Mouse (Mus musculus) kidney, adult 9 months (tissue): Measurements from ENCODE around the gene Zscan4f.
"Not testable (repeated sequence)": the region's sequence is repeated elsewhere in the genome, so short reads cannot be mapped to it uniquely, and the experiment has no call there.

Experiments
- DNase-seq: peaks from one replicate; pipeline ENCODE4 v3.0.0; 2022

Gene Zscan4f

DNA sequence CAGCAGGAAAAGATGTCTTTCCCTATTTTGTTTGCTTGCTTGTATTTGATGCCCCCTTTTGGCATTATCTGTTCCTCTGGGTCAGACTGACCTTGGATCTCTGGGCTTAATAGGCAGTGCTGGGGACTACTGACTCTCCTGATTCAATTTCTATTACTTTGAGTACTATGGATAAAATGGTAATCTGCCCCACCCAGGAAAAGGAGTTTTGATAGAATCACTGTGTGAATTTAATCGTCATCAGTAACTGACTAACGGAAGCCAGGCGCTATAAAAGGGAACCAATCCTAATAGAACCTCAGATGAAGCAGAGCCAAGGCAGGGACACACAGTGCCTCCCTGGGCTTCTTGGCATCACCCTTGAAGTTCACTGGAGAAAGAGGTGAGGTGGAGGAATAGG, at the start of gene Zscan4f:
Gene Zscan4f (plus strand): TSS at position 301 of the 400 bp plus-strand sequence.
- not testable (repeated sequence) for DNase-seq

DNA sequence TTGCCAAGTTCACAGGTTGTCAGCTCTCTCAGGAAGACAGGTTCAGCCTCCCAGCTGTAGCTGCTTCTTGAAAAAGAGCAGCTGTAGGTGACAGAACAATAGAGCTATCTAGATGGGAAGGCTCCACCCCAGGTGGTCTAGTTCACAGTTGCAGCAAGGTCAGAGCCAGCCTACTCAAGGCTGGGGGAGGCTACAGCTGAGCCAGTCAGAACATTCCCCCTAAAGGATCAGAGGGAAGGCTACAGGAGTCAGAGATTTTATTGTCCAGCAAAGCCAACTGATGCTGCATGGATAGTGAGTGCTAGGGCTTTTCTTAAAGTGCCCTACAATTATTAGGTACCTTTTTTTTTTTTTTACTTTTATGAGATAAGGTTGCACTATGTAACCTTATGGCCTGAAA, 13.1 kb upstream of the Zscan4f start:
- not testable (repeated sequence) for DNase-seq
